Comparison of ENCODE assay signal across 13 mouse cellular contexts in genomic region chr7:92457791-92458190, GRCm38 (mm10).
A peak's percentile ranks its signal among the peaks of the same experiment; 100 is the strongest.
DNase-seq lines count a peak whose midpoint lies in the region; ATAC-seq lines count a peak whose summit lies in the region.
"Had no signal": no experiment of that assay in that cellular context is flagged by ENCODE, and none has a peak within 500 bp of the region (broad histone marks: within the 10 kb centered on the region; RNA-seq: fewer than 3 reads in every experiment).

No protein-coding gene starts in this region.

- H3K4me1 ChIP-seq in limb, embryonic 12.5 days (replicated peaks), result peaks cover 5% of the 10 kb centered on the region
- no peaks in the 10 kb centered on the region for H3K4me1 ChIP-seq in hindbrain, embryonic 12.5 days
- H3K4me1 ChIP-seq: hindbrain, embryonic 13.5 days; midbrain, embryonic 13.5 days had no signal

- intact Hi-C loops in gastrocnemius, postnatal 14 days (cut with DNase I; ENCODE audit: low total_unique reads), result no loop called here

- H3K9me3 ChIP-seq in limb, embryonic 12.5 days, result no peaks in the 10 kb centered on the region
- no peaks in the 10 kb centered on the region for H3K9me3 ChIP-seq in hindbrain, embryonic 12.5 days (replicated peaks)
- H3K9me3 ChIP-seq: hindbrain, embryonic 13.5 days; midbrain, embryonic 13.5 days had no signal

- 9% methylated on average over 4 of the region's 4 CpGs for WGBS in limb, embryonic 12.5 days
- 39% methylated on average over 4 of the region's 4 CpGs for WGBS in hindbrain, embryonic 12.5 days

- no peaks in the 10 kb centered on the region for H3K36me3 ChIP-seq in limb, embryonic 12.5 days
- H3K36me3 ChIP-seq in hindbrain, embryonic 12.5 days, result no peaks in the 10 kb centered on the region
- H3K36me3 ChIP-seq: hindbrain, embryonic 13.5 days; midbrain, embryonic 13.5 days had no signal

- H3K4me3 ChIP-seq in limb, embryonic 12.5 days (replicated peaks), result no peak overlapping the region
- no peak overlapping the region for H3K4me3 ChIP-seq in hindbrain, embryonic 12.5 days
- H3K4me3 ChIP-seq: hindbrain, embryonic 13.5 days; midbrain, embryonic 13.5 days had no signal

- H3K27ac ChIP-seq in limb, embryonic 12.5 days, result no peak overlapping the region
- no peak overlapping the region for H3K27ac ChIP-seq in hindbrain, embryonic 12.5 days
- H3K27ac ChIP-seq: hindbrain, embryonic 13.5 days; midbrain, embryonic 13.5 days had no signal

- H3K9ac ChIP-seq in limb, embryonic 12.5 days (replicated peaks), result no peak overlapping the region
- no peak overlapping the region for H3K9ac ChIP-seq in hindbrain, embryonic 12.5 days
- H3K9ac ChIP-seq: hindbrain, embryonic 13.5 days; midbrain, embryonic 13.5 days had no signal

- peak; percentile 7 for DNase-seq in gastrocnemius, postnatal 14 days
- no peak for DNase-seq in gastrocnemius, adult 8-10 months (ENCODE audit: low spot score in 2 of 2)
- peak; percentile 39 for DNase-seq in embryo, embryonic 10 days (ENCODE audit: low spot score)
- DNase-seq in heart, adult 9 months (ENCODE audit: low spot score in 2 of 2), result peak; percentile 55 to 65
- no peak for DNase-seq in cerebellum, adult 9-11 months
- DNase-seq: B cell, adult 2 months; cerebellum, postnatal 25 days; thymus, postnatal 4 days had no signal

- H3K4me2 ChIP-seq in limb, embryonic 12.5 days, result no peak overlapping the region
- no peak overlapping the region for H3K4me2 ChIP-seq in hindbrain, embryonic 12.5 days (replicated peaks)
- H3K4me2 ChIP-seq: hindbrain, embryonic 13.5 days; midbrain, embryonic 13.5 days had no signal

- peak; percentile 71; the same call in 1 of the 2 replicates for ATAC-seq in limb, embryonic 12.5 days (ENCODE audit: insufficient number of reproducible peaks, insufficient read depth, low FRiP score, low TSS enrichment, low read depth)
- no peak for ATAC-seq in erythroid progenitor cell, adult 5-6 weeks (replicated peaks; ENCODE audit: low FRiP score, poor library complexity, severe bottlenecking)
- ATAC-seq in hindbrain, embryonic 12.5 days (ENCODE audit: low FRiP score), result no peak
- ATAC-seq: midbrain, embryonic 13.5 days had no signal

- no peaks in the 10 kb centered on the region for H3K27me3 ChIP-seq in limb, embryonic 12.5 days
- no peaks in the 10 kb centered on the region; the same call in 1 of the 2 replicates for H3K27me3 ChIP-seq in hindbrain, embryonic 12.5 days
- H3K27me3 ChIP-seq: hindbrain, embryonic 13.5 days; midbrain, embryonic 13.5 days had no signal

Comparison
In these comparisons a context has a peak if more than half of its experiments do, and no peak if none do; other contexts are left out.
1. DNase-seq: peak in gastrocnemius, postnatal 14 days (single experiment), embryo, embryonic 10 days (single experiment) and heart, adult 9 months (2 of 2); none in gastrocnemius, adult 8-10 months (0 of 2) and cerebellum, adult 9-11 months (single experiment).